Mouse (Mus musculus): ENCODE data around the gene Deup1. TPM values are rescaled to one million over a fixed set of nuclear protein-coding genes. Genes with fewer than 3 reads are reported as not detected.

Deup1 gene
- not detected in 2 replicates for total RNA-seq (2017)

DNA sequence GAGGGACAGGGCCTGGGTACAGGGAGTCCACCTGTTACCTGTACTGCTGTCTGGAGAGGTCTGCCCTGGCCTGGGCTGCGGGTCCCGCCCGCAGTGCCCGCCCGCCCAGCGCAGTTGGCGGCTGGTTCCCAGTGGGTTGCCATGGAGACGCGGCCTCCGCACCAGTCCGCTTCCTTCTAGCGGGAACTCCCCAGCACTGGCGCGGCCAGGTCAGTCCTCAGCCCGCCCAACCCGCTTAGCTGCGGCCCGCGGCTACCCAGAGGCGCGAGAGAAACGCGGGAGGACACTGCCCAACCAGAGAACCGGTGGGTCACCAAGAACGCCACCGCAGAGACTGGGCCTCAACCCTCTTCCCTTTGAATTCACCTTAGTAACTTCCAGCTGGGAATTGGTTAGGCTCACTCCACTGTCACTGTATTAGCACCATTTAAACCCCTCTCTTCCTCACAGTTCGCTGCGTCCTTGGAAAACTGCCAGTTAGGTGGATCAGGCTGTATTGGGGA lies at the start of gene Deup1:
Deup1 (minus strand) TSS at position 149 of the 503 bp plus-strand sequence.
- ATAC-seq (replicated peaks in 1 of 2; ENCODE audit: insufficient read depth in 1 of 2, low FRiP score in 2 of 2, low TSS enrichment in 1 of 2, low read depth in 1 of 2, poor library complexity in 2 of 2, severe bottlenecking in 2 of 2): no peak; a peak in 1 of 4 replicates

DNA sequence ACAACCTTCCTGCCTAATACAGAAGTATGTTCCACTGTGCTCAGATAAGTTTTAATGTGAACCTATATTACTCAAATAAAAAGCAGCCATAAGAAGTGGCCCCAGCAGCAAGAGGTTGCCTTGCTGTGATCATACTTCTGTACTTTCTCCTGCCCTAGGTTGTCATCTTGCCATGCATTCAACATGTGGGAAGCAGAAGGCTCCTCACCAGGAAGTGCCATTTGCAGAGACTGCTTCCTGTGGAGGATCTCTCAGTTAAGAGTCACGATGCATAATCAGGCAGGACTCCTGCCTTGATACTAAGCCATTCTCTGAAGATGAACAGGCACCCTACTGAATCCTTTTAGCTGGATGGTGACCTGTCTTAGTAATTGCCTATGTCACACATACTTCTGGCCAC lies 44.5 kb upstream of the Deup1 start:
- no peak for ATAC-seq (replicated peaks in 1 of 2; ENCODE audit: insufficient read depth in 1 of 2, low FRiP score in 2 of 2, low TSS enrichment in 1 of 2, low read depth in 1 of 2, poor library complexity in 2 of 2, severe bottlenecking in 2 of 2)

DNA sequence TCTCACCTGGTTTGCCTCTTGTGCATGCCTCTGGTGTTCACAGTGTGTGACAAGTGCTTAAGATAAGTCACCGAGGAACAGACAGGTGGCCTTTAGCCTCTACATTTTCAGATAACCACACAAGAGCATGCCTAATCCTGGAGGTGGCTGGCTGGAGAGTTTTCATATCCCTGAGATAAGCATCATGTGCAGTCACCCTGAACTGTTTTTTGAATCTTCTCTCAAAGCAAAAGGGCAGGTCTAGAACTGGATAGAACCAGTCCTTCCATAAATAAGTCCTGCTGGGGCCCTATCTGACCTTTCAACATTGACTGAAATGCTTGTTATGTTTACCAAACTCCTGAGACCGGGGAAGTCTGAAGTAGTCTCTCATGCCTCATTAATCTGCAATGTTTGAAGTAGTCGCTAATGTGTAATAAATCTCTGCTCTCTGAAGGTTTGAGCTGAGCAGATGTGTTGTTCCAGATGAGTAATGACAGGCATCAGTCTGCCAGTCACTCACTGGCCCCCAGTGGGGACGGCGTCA lies 42.3 kb upstream of the Deup1 start:
- ATAC-seq (replicated peaks in 1 of 2; ENCODE audit: insufficient read depth in 1 of 2, low FRiP score in 2 of 2, low TSS enrichment in 1 of 2, low read depth in 1 of 2, poor library complexity in 2 of 2, severe bottlenecking in 2 of 2): no peak

DNA sequence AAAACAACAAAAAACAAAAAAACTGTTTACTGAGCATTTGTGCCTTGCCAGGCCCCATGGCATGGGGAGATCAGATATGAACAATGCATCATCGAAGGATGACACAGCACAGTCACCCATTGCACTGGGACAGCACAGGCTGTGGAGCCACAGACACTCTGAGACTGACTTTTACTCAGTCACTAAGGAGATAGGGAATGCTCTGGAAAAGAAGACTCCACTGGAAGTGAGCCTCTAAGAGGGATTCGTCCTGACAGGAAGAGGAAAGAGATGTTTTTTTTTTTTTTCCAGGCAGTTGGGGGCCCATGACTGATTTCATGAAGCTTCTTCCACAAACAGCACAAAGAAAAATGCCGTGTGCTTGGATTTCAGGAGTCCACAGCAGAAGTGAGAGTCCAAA lies 41.7 kb upstream of the Deup1 start:
- ATAC-seq (replicated peaks in 1 of 2; ENCODE audit: insufficient read depth in 1 of 2, low FRiP score in 2 of 2, low TSS enrichment in 1 of 2, low read depth in 1 of 2, poor library complexity in 2 of 2, severe bottlenecking in 2 of 2): no peak

DNA sequence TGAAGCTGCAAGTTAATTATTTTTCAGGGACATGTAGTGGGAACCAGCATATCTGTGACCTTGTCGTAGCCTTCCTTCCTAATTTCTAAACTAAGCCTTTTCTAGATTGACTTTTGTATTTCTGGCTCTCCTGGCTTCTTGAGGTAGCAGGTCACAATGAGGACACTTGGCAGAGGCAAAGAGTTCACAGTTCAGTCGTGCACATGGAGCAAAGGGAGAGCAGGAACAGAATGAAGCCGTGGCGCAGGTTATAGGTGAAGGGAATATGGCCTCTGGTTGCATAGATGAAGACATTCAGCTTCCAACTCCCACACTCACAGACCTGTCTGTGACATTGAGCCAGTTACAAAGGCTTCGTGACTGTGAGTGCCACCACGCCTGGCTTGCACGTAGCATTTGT lies 36.9 kb upstream of the Deup1 start:
- ATAC-seq (replicated peaks in 1 of 2; ENCODE audit: insufficient read depth in 1 of 2, low FRiP score in 2 of 2, low TSS enrichment in 1 of 2, low read depth in 1 of 2, poor library complexity in 2 of 2, severe bottlenecking in 2 of 2): no peak

DNA sequence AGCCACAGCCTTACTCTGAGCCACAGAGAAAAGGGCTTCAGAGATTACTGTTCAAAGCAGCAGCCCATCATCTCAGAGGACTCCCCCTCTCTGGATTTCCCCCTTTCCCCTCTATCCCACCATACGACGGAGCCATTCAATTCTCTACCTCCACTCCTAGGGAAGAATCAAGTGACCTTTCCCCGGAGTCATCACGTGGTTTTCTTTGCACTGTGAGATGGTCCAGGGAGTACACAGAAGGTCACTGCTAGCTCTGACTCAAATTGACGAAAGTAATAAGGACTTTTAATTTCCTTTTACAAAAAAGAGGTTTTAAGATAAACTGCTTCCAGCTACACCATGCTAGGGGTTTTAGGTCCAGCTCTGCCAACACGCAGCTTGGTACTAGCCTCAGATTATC lies 31.3 kb upstream of the Deup1 start:
- ATAC-seq (replicated peaks in 1 of 2; ENCODE audit: insufficient read depth in 1 of 2, low FRiP score in 2 of 2, low TSS enrichment in 1 of 2, low read depth in 1 of 2, poor library complexity in 2 of 2, severe bottlenecking in 2 of 2): no peak

DNA sequence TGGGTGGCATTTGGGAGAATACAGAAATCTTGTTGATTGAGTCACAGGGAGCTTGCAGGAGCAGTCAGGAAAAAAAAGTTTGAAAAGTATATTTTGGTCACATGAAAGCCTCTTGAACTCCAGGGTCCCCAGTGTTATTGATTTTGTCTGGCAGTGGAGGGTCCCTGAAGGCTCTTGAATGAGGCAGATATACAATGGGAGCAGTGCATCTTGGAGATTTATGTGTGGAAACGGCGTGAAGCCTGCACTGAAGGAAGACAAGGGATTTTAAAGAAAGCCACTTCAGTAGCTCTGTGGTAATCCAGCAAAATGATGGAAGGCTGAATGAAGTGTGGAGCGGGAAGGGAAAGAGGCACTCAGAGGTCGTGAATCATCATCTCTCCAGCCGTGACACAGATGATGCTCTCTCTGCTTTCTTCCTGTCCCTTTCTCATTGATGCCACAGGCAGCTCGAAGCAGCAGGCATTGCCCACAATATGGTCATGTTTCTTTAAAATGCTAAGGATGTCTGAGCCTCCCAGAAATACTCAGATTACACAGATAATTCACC lies 30.6 kb upstream of the Deup1 start:
- ATAC-seq (replicated peaks in 1 of 2; ENCODE audit: insufficient read depth in 1 of 2, low FRiP score in 2 of 2, low TSS enrichment in 1 of 2, low read depth in 1 of 2, poor library complexity in 2 of 2, severe bottlenecking in 2 of 2): no peak

DNA sequence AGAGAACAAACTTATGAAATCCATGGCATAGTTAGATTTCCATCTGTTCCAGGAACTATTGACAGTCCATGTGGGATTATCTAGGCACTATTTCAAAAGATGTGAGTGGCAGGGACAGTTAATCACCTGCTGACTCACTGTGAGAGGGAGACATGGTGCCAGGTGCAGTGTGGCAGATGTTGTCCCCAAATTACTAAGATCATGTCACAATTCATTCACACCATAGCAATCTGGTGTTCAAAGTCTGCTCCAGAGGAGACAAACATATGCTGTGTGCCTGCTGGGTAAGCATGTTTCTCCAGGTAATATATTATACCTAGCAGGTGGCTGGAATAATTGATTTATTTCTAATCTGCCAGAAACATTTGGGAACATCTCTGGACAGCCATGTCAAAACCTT lies 25.3 kb upstream of the Deup1 start:
- ATAC-seq (replicated peaks in 1 of 2; ENCODE audit: insufficient read depth in 1 of 2, low FRiP score in 2 of 2, low TSS enrichment in 1 of 2, low read depth in 1 of 2, poor library complexity in 2 of 2, severe bottlenecking in 2 of 2): no peak

DNA sequence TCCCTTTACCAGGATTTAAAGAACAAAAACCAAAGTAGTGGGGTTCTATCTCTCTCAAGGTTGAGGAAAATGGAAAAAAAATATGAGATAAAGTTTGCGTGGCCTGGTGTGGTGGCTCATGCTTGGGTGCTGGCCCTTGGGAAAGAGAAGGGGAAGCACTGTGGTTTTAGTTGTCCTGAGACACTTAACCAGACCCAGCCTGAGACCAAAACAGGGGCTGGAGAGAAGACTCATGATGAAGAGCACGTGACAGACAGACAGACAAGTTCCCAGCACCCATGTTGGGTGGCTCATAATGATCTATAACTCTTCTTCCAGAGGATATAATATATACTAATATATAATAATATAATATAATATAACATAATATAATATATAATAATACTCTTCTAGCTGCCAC lies 22.2 kb upstream of the Deup1 start:
- no peak for ATAC-seq (replicated peaks in 1 of 2; ENCODE audit: insufficient read depth in 1 of 2, low FRiP score in 2 of 2, low TSS enrichment in 1 of 2, low read depth in 1 of 2, poor library complexity in 2 of 2, severe bottlenecking in 2 of 2)

DNA sequence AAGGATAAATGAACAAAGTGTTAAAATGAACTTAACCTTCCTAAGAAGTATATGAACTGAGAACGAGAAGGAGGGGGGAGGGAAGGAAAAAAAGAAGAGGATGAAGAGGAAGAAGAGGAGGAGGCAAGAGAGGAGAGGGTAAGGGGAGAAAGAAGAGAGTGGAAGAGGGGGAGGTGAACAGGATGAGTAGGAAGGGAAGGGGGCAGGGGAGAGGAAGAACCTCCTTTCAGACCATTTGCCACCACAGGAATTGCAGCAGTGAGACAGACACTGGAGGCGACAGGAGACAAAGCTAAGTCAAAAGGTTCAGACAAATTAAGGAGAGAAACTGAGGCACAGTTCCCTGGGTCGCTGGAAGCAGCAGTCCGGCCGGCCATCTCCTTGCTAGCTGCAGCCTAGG lies 349 bp downstream of the Deup1 start:
- ATAC-seq (replicated peaks in 1 of 2; ENCODE audit: insufficient read depth in 1 of 2, low FRiP score in 2 of 2, low TSS enrichment in 1 of 2, low read depth in 1 of 2, poor library complexity in 2 of 2, severe bottlenecking in 2 of 2): no peak

DNA sequence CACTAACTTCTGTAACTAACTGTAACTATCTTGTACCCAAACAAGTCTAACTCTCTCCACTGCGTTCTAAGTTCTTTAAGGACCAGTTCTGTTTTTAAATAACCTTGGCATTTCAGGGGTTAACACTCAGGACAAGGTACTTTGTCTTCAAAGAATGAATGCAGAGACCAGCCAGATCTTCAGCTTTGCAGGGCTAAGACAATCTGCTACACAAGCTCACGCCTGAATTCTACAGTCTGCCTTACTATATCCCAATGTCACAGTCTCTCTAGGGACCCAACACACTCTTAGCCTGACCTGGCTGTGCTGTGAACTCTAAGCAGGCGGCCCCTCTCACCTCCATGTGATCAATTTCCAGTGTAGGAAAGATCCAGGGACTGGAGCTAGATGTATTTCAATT lies 3.0 kb downstream of the Deup1 start:
- ATAC-seq (replicated peaks in 1 of 2; ENCODE audit: insufficient read depth in 1 of 2, low FRiP score in 2 of 2, low TSS enrichment in 1 of 2, low read depth in 1 of 2, poor library complexity in 2 of 2, severe bottlenecking in 2 of 2): no peak

DNA sequence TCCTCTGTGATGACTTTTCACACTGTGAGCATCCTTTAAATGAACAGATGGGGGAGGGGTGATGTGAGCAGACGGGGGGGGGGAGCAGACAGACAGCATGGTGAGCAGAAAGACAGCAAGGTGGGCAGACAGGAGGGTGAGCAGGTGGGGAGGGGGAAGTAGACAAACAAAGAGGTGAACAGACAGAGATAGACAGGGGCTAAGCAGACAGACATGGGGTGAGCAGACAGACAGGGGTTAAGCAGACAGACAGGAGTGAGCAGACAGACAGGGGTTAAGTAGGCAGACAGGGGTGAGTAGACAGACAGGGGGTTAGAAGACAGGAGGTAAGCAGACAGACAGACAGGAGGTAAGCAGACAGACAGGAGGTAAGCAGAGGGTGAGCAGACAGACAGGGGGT lies 8.0 kb downstream of the Deup1 start:
- no peak for ATAC-seq (replicated peaks in 1 of 2; ENCODE audit: insufficient read depth in 1 of 2, low FRiP score in 2 of 2, low TSS enrichment in 1 of 2, low read depth in 1 of 2, poor library complexity in 2 of 2, severe bottlenecking in 2 of 2)

DNA sequence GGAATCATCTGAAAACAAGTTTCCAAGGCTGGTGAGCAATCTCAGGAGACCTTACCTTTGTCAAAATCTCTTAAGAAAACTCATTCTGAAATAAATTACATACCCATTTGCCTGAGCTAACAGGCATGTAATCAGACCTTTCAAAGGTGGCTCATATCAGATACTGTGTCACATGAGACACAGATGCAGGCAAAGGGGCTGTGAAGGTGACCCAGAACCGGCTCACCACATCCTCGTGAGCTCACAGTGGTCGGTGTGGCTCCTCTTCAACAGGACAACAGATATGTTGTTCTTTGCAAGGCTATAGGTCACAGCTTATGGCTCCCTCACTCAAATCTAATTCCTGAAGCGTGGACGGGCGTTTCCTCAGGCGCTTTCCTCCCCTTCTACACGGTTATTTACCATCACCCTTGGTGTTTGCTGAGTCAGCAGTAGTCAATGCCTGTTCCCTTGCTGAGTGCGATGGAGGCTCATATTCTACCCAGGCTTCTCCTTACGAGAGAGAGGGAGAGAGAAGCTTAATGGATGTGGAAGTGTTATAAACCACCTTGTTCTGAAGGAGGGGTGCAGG lies 8.6 kb downstream of the Deup1 start:
- no peak for ATAC-seq (replicated peaks in 1 of 2; ENCODE audit: insufficient read depth in 1 of 2, low FRiP score in 2 of 2, low TSS enrichment in 1 of 2, low read depth in 1 of 2, poor library complexity in 2 of 2, severe bottlenecking in 2 of 2)

DNA sequence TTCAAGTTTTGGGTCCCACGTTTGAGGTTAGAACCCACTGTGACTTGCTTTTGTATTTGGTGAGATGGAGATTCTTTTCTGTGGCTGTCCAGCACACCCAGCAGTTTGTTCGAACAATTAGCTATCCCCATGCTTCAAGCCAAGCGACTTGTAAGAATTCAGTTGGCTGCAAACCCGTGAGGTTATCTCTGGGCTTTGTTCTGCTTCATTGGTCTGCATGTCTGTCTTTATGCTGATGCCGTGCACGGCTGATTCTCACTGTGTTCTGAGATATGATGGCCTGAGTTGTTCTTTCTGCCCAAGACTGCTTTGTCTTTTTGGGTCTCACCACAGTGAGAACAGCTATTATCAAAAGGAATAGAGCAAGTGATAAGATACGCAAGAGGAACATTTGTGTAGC lies 10.7 kb downstream of the Deup1 start:
- ATAC-seq (replicated peaks in 1 of 2; ENCODE audit: insufficient read depth in 1 of 2, low FRiP score in 2 of 2, low TSS enrichment in 1 of 2, low read depth in 1 of 2, poor library complexity in 2 of 2, severe bottlenecking in 2 of 2): no peak

DNA sequence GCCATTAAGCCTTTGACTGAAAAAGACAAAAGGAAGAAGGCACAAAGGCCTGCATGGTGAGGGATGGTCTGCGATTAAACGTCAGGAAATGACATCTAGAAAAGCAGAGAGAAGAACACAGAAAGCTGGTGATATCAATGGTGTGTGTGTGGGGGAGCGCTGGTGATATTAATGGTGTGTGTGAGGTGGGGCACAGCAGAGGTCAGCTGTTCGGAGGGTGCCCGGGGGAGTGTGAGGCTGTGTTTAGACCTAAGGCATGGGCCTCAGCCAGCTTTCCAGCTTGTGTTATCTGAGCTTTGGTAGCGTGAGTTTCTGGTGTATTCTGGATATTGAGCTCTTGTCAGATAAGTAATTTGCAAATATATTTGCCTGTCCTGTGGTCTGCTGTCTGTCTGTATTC lies 11.3 kb downstream of the Deup1 start:
- ATAC-seq (replicated peaks in 1 of 2; ENCODE audit: insufficient read depth in 1 of 2, low FRiP score in 2 of 2, low TSS enrichment in 1 of 2, low read depth in 1 of 2, poor library complexity in 2 of 2, severe bottlenecking in 2 of 2): no peak

DNA sequence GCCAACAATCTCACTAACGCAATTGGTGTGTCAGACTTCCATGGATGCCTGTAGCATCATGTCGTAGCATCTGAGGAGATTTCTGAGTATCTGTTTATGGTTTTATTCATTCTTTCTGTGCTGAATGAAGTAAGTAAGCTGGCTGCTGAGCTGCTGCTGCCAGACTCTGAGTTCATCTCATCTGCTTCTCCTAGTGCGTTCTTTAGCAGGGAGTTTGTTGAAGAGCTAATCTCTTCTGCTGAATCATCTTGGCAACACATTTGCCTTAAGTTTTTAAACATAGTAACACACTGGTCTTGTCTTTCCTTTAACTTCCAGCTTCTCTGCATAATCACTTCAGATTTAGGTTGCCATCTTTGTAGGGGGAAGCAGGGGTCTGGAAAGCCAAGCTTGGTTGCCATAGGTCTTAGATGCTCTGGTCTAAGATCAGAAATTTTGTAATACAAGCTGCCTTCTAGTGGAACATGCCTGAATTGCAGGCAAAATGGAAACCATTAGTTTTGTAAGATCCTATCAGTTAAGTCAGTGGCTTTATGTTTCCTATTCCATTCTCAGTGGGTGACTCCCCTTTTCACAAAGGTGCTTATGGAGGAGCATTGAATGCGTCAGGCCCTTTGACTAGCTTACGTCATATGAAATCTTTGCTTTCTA lies 18.3 kb downstream of the Deup1 start:
- no peak for ATAC-seq (replicated peaks in 1 of 2; ENCODE audit: insufficient read depth in 1 of 2, low FRiP score in 2 of 2, low TSS enrichment in 1 of 2, low read depth in 1 of 2, poor library complexity in 2 of 2, severe bottlenecking in 2 of 2)

DNA sequence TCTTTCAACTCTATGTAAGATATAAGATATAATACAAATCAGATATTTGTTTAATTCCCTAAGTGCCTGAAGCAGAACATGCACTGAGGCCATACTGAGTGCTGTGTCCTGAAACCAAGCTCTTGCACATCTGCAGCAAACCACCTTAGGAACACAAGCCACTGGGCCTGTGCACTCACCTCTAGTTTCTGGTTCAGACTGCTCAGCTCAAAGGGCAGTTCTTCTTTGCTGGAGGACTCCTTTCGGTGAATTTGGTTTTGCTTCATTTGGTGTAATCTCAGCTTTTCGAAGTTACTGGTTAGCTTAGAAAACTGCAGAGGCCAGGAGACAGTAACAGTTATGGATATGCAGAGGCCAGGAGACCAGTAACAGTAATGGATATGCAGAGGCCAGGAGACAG lies 20.1 kb downstream of the Deup1 start:
- no peak for ATAC-seq (replicated peaks in 1 of 2; ENCODE audit: insufficient read depth in 1 of 2, low FRiP score in 2 of 2, low TSS enrichment in 1 of 2, low read depth in 1 of 2, poor library complexity in 2 of 2, severe bottlenecking in 2 of 2)

DNA sequence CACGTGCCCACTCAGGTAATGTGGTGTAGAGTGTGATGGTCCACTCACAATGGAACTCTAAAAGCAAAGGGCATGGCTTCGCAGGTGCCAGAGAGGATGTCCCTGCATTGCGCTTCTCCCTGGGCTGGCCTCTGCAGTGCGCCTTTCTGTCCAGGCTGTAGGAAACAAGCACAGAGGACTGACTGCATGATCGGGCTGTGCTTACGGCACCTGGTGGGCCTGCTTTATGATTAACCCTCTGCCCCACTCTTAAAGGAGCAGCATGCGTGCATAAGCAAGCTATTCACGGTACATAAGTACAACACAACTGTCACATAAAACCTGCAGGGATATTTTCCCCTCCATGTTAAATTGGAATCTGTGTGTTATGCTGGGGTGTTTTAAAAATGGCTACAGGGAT lies 24.6 kb downstream of the Deup1 start:
- ATAC-seq (replicated peaks in 1 of 2; ENCODE audit: insufficient read depth in 1 of 2, low FRiP score in 2 of 2, low TSS enrichment in 1 of 2, low read depth in 1 of 2, poor library complexity in 2 of 2, severe bottlenecking in 2 of 2): no peak

All from hematopoietic stem cell, adult 5-6 weeks (primary cell).